Mouse (Mus musculus) CD4-positive, CD25-positive, alpha-beta regulatory T cell, adult 9 weeks (primary cell): Measurements from ENCODE around the gene Olfr1426. TPM values are rescaled to one million over a fixed set of nuclear protein-coding genes. Genes with fewer than 3 reads are reported as not detected.

Experiments
- polyA plus RNA-seq: library from polyadenylated mRNA; unstranded; fragments of 100-300 nt; shearing (Covaris generic); gene quantifications from one replicate; pipeline ENCODE4 v1.2.1, GENCODE M21; 2017

Olfr1426 gene
- polyA plus RNA-seq = not detected

DNA sequence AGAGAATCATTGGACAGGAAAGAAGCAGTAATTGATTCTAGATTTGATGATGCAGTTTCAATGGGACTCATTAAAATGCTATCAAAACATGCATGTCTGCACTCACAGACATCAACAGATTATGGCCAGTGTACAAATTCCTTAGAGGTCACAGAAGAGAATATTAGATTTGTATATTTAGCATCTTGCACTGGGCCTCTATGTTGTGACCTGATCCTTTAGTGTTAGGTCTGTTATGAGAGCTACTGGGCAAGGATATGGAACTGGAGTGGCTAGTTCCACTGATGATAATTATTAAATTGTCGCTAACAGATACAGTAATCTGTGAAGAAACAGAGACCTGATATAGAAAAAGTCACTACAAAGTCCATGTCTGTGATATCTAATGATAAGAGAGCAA, at the start of gene Olfr1426:
Gene Olfr1426, minus strand, starts transcription at position 101 of the 400 bp plus-strand sequence.

DNA sequence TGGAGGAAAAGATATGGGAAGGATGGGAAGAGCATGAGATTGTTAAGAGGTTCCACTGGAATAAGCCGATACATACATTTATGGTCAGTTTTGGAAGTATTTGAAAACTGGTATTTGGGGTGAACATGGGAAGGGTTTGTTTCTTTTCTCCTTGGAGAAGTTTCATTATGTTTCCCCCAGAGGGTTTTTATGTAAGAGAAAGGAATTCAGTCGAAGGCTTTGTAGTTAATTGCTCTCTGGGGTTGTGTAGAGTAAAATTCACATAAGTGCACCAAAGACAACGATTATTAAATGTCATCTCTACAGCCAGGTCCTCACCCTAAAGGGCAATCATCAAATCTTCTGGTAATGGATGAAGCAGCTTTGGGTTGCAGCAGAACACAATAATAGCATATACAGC, 31.3 kb upstream of the Olfr1426 start, which contains the start of gene Olfr76:
Gene Olfr76, minus strand, starts transcription at position 101 of the 400 bp plus-strand sequence.

DNA sequence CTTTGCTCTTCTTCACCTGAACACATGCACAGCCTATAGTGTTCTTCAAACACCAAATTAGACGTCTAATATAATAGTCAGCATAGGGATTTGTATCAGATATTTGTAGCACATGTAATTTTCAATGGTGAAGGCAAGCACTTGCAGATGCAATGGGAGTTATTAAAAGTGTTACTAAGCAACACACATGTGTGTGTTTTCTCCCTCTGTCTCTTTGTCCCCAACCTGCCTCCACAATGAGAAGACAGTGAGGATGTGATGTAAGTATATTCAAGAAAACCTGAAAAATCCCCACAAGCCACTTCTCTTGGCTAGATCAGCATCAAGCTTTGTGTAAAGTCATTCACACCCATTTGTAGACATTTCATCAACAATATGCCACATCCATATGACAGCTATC, 24.0 kb upstream of the Olfr1426 start, which contains the start of gene Olfr1428:
Gene Olfr1428, minus strand, starts transcription at position 101 of the 400 bp plus-strand sequence.

DNA sequence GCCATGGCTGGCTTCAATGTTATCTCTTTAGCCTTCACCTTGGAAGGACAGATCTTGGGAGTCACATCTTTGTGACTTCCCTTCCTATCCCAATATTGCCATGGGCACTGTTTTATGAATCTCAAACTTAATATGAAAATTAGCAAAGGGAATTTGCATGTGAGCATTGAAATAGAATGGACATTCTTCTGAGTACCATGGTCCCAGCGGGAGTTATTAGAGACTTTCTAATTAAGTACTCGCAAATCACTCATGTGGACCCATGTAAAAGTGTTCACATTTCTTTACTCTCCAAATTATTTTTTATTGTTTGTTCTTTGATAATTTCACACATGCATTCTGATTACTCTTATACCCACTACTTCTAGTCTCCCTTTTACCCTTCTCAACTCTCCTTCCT, 11.4 kb upstream of the Olfr1426 start, which contains the start of gene Olfr1427:
Gene Olfr1427, minus strand, starts transcription at position 101 of the 400 bp plus-strand sequence.

DNA sequence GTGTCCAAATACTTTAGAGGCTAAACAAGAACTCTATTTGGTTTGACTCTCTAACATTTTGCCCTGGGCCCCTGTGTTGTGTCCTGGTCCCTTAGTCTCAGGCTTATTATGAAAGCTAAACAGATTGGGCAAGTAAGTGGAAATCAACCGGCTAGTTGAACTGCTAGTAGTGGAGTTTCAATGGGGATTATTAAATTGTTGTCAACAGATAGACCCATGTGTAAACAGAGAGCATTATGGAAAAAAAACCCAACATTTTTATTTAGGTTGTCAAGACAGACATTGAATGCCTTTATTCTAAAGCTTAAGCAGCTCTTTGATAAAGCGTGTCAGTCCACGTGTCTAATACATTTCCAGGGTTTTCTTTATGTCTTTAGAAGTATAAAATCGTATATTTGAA, 14.2 kb downstream of the Olfr1426 start, which contains the start of gene Olfr1425:
Gene Olfr1425, minus strand, starts transcription at position 101 of the 400 bp plus-strand sequence.

DNA sequence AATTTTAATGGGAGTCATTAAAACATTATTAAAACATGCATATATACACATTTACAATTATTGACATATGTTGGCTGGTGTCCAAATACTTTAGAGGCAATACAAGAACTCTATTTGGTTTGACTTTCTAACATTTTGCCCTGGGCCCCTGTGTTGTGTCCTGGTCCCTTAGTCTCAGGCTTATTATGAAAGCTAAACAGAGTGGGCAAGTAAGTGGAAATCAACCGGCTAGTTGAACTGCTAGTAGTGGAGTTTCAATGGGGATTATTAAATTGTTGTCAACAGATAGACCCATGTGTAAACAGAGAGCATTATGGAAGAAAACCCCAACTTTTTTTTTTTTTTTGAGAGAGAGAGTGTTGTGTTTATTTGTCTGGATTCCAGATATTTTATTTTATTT, 29.2 kb downstream of the Olfr1426 start, which contains the start of gene Olfr1424:
Gene Olfr1424, minus strand, starts transcription at position 101 of the 400 bp plus-strand sequence.

DNA sequence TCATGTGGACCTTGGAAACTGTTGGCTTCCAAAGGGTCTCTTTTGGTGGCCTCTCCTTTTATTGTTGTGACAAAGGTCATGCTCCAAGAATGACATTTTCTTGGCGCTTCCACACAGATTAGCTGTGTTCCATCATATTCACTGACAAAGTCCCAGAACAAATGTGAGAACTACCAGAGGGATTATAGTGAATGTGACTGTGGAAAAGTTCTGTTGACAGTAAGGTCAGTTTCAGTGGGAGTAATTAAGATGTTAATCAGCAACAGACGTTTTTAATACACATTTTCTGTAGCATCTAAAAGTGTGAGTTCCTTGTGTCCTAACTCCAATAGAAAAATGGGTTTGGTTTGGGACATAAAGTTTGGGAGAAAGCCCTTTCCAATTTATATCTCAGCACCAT, 50.6 kb downstream of the Olfr1426 start, which contains the start of gene Olfr1423:
Gene Olfr1423, minus strand, starts transcription at position 101 of the 400 bp plus-strand sequence.

Other genes starting within 250 kb of the Olfr1426 start
- not detected for gene Olfr1418, start 230.9 kb downstream of the Olfr1426 start, polyA plus RNA-seq
- gene Olfr1419, start 216.9 kb downstream of the Olfr1426 start, polyA plus RNA-seq = not detected
- not detected for gene Olfr1420, start 205.4 kb downstream of the Olfr1426 start, polyA plus RNA-seq
- 19.9 TPM for gene Patl1, start 179.6 kb downstream of the Olfr1426 start, polyA plus RNA-seq
- 3.4 TPM for gene Osbp, start 126.1 kb downstream of the Olfr1426 start, polyA plus RNA-seq
- gene Olfr1423, start 50.7 kb downstream of the Olfr1426 start, polyA plus RNA-seq = not detected
- not detected for gene Olfr1424, start 29.3 kb downstream of the Olfr1426 start, polyA plus RNA-seq
- not detected for gene Olfr1425, start 14.3 kb downstream of the Olfr1426 start, polyA plus RNA-seq
- not detected for gene Olfr1427, start 11.3 kb upstream of the Olfr1426 start, polyA plus RNA-seq
- gene Olfr1428, start 23.9 kb upstream of the Olfr1426 start, polyA plus RNA-seq = not detected
- not detected for gene Olfr76, start 31.2 kb upstream of the Olfr1426 start, polyA plus RNA-seq
- 0.10 TPM for gene Olfr1555-ps1, start 78.1 kb upstream of the Olfr1426 start, polyA plus RNA-seq
- not detected for gene Olfr1431, start 108.6 kb upstream of the Olfr1426 start, polyA plus RNA-seq
- gene Olfr1432, start 140.6 kb upstream of the Olfr1426 start, polyA plus RNA-seq = not detected
- not detected for gene Olfr262, start 149.6 kb upstream of the Olfr1426 start, polyA plus RNA-seq
- not detected for gene Olfr235, start 169.0 kb upstream of the Olfr1426 start, polyA plus RNA-seq
- not detected for gene Olfr1434, start 187.8 kb upstream of the Olfr1426 start, polyA plus RNA-seq
- not detected for gene Olfr1436, start 207.1 kb upstream of the Olfr1426 start, polyA plus RNA-seq
- not detected for gene Olfr1437, start 233.1 kb upstream of the Olfr1426 start, polyA plus RNA-seq
- gene Olfr1438-ps1, start 243.9 kb upstream of the Olfr1426 start, polyA plus RNA-seq = not detected